In the genomic region with DNA sequence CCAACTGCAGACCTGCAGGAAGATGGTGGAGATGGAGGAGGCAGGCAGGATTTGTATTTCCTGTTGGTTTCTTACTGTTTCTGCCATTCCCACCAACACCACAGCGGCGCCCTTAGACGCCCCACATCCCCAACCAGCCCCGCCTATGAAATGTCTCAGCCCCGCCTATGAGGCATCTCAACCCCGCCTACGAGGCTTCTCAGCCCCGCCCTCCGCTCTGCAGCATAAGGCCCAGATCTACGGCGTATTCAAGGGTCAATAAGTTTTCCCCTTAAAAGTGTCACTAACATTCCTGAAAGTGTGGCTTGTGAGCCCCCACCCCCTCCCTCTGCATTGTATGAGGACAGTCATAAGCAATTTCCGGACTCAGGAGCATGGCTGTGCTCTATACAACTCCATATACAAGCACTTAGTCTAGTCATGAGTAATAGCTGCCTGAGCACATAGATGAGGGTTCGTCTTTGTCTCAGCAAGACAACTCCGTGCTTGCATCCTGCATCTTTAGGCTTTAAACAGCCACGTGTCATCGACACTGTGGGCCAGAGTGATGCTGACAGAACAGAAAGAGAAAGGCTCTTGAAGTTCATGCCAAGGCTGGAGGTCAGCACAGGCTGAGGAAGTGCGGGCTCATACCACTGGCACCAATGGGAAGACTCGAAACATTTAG, we compare ENCODE assay signal across 8 mouse cellular contexts.
A peak's percentile ranks its signal among the peaks of the same experiment; 100 is the strongest.
DNase-seq lines count a peak whose midpoint lies in the region; ATAC-seq and TF ChIP-seq lines count a peak whose summit lies in the region.

No protein-coding gene starts in this region.

- ATAC-seq in embryonic facial prominence, embryonic 12.5 days (ENCODE audit: insufficient number of reproducible peaks, insufficient read depth, low FRiP score, low TSS enrichment) = no peak

- H3K9ac ChIP-seq in embryonic facial prominence, embryonic 12.5 days = no peak overlapping the region

- 26% methylated on average over 18 of the region's 18 CpGs for WGBS in lung, adult 2 months
- 30% methylated on average over 18 of the region's 18 CpGs for WGBS in embryonic facial prominence, embryonic 12.5 days

- H3K27ac ChIP-seq in embryonic facial prominence, embryonic 12.5 days = peak overlapping the region; percentile 43; the same call in 1 of the 2 replicates

- no peak for TF ChIP-seq CTCF in lung, adult 2 months (IDR thresholded peaks at IDR 0.05; ENCODE audit: insufficient read depth, low read length)

- H3K27me3 ChIP-seq in embryonic facial prominence, embryonic 12.5 days = no peaks in the 10 kb centered on the region

- DNase-seq in lung, adult 18-20 months = peak; percentile 18 to 29
- DNase-seq in lung, adult 2 months = no peak
- DNase-seq in kidney, postnatal 36 days = peak; percentile 27 to 57
- DNase-seq in naive thymus-derived CD4-positive, alpha-beta T cell, adult 2 months (ENCODE audit: low read depth) = peak; percentile 77
- DNase-seq in yolk sac, embryonic 10.5 days (ENCODE audit: low spot score) = peak; percentile 61
- DNase-seq in right cerebral cortex, postnatal 36 days (ENCODE audit: low spot score in 2 of 2) = no peak
- no peak for DNase-seq in left cerebral cortex, postnatal 14 days (ENCODE audit: low spot score in 2 of 2)

- no peak overlapping the region; the same call in 1 of the 2 replicates for H3K4me2 ChIP-seq in embryonic facial prominence, embryonic 12.5 days (replicated peaks)

- H3K4me1 ChIP-seq in lung, adult 2 months (ENCODE audit: control insufficient read depth, insufficient read depth, low read length) = 0 out of 2 replicates have a peak, but pooled peaks cover 3% of the 10 kb centered on the region
- H3K4me1 ChIP-seq in embryonic facial prominence, embryonic 12.5 days = peaks cover 8% of the 10 kb centered on the region; the same call in 1 of the 2 replicates

- H3K4me3 ChIP-seq in lung, adult 2 months (replicated peaks; ENCODE audit: extremely low read depth, low read depth, low read length) = no peak overlapping the region
- H3K4me3 ChIP-seq in embryonic facial prominence, embryonic 12.5 days = no peak overlapping the region

- H3K9me3 ChIP-seq in embryonic facial prominence, embryonic 12.5 days = no peaks in the 10 kb centered on the region

- TF ChIP-seq POLR2A in lung, adult 2 months (IDR thresholded peaks at IDR 0.05; ENCODE audit: borderline replicate concordance, extremely low read depth, low read depth, low read length) = no peak

- intact Hi-C loops in left cerebral cortex, postnatal 14 days (cut with DNase I) = no loop called here

- no peaks in the 10 kb centered on the region for H3K36me3 ChIP-seq in embryonic facial prominence, embryonic 12.5 days

Comparison
In these comparisons a context has a peak if more than half of its experiments do, and no peak if none do; other contexts are left out.
1. DNase-seq: peak in lung, adult 18-20 months (2 of 2), kidney, postnatal 36 days (2 of 2), naive thymus-derived CD4-positive, alpha-beta T cell, adult 2 months (single experiment) and yolk sac, embryonic 10.5 days (single experiment); none in lung, adult 2 months (single experiment), right cerebral cortex, postnatal 36 days (0 of 2) and left cerebral cortex, postnatal 14 days (0 of 2).